Mouse (Mus musculus) heart, postnatal 36 days (tissue): ENCODE measurements around the gene Zbtb14. TPM values are rescaled to one million over a fixed set of nuclear protein-coding genes. Genes with fewer than 3 reads are reported as not detected.
A peak's percentile ranks its signal among the peaks of the same experiment; 100 is the strongest.

Source experiments
- DNase-seq, 2 experiments: peaks; one replicate each; pipeline ENCODE4 v3.0.0; 2021 to 2022
- intact Hi-C: fragments of 180-260 bp; cut with DNase I; formaldehyde crosslinking; loops from one replicate; pipeline ENCODE4 v1.15.1; 2025
- total RNA-seq, 2 experiments: library from RNA; stranded (reverse); gene quantifications; 2 replicates each; pipeline ENCODE4 v1.2.3; 2021

Zbtb14 gene
- total RNA-seq: 10 to 100 TPM; 11.8 to 11.9 TPM

DNA sequence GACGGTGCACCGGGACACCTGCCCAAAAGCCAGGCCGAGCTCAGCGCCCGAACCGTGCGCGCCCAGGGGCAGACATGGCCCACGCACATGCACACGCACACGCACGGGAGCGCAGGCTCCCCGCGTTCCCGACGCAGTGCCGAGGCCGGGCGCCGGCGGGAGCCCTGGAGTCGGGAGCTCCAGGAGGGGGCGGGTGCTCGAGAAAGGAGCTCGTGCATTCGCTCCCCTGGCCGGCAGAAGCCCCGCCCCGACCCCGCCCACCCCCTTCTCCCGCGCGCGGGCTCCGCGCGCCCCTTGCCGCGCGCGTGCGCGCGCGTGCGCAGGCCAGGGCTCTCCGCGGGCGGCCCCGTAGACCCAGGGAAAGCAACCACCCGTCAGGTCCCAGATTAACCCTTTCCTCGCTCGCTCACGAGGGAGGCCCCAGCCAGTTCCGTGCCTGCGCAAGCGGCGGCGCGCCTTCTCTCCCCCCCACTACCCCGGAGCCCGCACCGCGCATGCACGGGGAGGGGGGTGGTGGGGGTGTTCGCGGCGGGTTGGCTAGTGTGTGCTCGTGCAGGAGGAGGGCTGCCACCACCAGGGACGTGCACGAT, at the start of gene Zbtb14:
Gene Zbtb14, plus strand, starts transcription at position 540 of the 590 bp plus-strand sequence.
- peak; percentile 87 to 93 for DNase-seq
- intact Hi-C loops: loop anchor here (5.0 to 10.0 kb wide), 2 partner anchors 55 to 1622 kb away; partner anchors contain the start of genes Akain1, Myl12a and Myom1

DNA sequence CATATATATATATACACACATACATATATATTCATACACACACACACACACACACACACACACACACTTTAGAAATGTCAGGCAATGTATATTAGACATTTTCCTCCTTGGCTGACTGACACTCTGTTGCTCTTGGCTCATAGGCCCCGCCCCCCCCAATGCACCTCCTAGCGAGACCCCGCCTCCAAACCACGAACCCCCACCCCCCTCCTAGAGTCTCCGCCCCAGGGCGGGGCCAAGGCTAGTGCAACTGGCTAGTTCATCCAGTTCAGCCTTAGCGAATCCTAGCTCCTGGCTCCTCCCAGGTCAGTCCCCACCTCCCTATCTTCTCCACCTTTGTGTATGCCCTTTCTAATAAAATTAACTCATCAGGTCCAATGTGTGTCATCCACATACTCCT, 36.8 kb upstream of the Zbtb14 start:
- intact Hi-C loops: loop anchor here (10.0 kb wide), 2 partner anchors 191 to 461 kb away; no protein-coding TSS in a partner anchor
- no peak for DNase-seq

DNA sequence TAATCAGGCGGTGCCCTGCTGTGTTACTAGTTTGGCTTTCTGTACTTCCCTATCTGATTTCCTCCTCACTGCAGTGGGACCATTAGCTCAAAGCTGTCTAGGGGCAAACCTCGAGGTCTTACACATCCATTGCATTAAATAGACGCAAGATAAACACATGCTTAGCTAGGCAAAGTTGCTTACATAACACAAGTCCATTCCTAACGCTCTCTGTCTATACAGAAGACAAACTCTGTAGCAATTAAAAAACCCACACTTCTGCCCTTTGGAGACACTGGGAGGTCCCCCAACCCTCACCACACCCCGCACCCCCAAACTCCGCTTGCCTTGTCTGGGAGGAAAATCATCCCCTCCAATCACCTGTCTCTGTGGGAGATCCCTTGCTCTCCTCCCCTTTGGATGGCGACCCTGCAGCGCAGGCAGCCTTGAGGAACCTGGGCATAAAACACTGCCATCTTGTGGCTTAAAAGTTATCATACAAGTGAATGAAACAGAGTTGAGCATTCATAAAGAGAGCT, 33.8 kb upstream of the Zbtb14 start:
- DNase-seq: peak; percentile 3 to 12
- intact Hi-C loops: loop anchor here (10.0 kb wide), 2 partner anchors 194 to 464 kb away; no protein-coding TSS in a partner anchor

DNA sequence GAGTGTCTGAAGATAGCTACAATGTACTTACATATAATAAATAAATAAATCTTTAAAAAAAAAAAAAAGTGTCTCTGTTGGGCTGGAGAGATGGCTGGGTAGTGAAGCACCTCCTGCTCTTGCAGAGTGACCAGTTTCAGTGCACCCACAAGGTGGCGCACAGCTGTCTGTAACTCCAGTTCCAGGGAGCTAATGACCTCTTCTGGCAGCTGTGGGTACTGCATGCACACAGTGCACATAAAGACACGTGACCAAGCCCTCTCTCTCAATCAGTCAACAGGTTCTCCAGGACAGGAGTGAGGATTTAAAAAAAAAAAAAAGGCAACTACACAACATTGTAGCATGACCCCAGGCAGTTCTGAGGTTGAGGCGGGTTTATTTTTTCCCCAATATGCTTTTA, 17.8 kb upstream of the Zbtb14 start:
- intact Hi-C loops: no loop called here
- DNase-seq: peak in 1 of 2 experiments; percentile 8

DNA sequence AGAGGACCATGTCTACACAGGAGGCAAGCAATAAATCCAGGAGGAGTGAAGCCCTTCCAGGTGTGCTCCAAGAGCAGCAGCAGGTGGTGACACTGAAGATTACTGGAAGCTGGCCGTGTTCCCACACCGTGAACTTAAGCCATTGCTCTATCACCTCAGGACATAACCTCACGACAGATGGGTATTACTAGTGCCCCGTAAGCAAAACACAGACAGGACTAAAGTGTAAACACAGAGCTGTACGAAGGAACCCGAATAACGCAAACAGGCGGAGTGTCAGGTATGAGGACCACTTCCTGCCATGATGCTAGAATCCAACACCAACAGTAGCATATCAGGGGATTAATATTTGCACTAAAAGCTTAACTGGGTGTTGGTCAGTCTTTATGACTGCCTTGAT, 2.0 kb upstream of the Zbtb14 start:
- intact Hi-C loops: loop anchor here (5.0 to 10.0 kb wide), 2 partner anchors 56 to 1624 kb away; partner anchors contain the start of genes Akain1, Myl12a and Myom1
- DNase-seq: no peak

DNA sequence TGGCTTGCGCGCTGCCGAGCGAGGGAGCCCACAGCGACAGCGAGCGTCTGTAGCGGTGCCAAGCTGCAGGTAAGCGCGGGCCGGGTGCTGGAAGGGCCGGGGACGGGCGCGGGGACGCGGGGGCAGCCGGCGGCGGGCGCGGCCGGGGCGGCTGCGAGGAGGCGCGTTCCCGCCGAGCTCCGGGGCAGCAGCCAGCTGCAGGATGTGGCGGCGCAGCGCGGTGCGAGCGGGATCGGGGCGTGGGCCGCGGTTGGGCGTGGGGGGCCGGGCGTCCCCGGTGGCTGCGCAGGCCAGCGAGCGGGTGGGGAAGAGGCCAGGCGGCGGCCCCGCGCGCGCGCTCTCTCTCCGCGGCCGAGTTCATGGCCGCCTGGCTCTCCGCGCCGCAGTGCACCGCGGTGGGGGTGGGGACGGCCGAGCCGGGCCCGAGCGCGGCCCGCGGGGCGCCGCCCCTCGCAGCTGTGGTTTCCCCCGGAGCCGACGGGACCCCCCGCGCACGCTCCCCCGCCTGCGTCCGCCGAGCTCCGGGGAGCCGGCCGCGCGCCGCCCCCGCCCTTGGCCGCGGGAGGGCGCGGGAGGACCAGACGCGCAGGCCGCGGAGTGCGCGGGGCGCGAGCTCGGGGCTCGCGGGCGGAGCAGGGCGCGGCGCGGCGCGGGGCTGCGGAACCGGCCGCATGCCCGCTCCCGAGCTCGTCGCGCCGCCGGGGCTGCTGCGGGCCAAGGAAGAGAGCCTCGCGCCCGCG, 521 bp downstream of the Zbtb14 start:
- peak; percentile 77 to 89 for DNase-seq
- intact Hi-C loops: loop anchor here (5.0 to 10.0 kb wide), 2 partner anchors 54 to 1621 kb away; partner anchors contain the start of genes Akain1, Myl12a and Myom1

DNA sequence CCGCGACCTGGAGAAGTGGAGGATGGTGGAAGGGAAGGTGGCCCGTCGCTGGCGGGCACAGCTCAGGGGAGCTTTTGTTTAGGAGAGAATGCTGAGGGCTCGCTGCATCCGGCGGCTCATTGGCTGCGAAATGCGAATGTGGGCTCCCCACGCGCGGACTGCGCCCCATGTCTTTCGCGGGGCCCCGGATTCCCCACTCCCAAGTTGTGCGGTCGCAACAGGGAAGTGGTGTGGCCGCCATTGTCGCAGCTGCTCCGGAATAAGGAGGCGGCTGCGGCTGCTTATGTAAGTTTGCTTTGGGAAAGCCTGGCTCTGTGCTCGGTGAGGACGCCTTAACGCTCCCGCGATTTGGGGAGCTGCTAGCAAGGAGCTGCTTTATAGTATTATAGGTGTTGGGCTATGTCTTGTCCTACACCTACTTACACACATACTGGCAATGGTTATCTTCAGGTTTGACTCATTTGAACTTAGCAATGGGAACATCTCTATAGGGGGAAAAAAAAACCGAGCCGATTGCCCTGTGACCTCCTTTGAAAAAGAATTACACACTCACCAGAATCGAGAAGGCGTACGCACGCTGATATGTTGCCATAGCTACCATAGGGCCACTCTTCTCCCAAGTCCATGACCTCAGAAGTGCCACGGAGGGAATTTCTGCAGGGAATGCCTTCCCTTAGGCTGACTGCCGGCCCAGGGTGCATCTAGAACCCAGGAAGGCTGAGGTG, 1.3 kb downstream of the Zbtb14 start:
- intact Hi-C loops: loop anchor here (1.0 to 10.0 kb wide), 3 partner anchors 33 to 1621 kb away; partner anchors contain the start of genes Akain1, Myl12a and Myom1
- peak; percentile 72 to 78 for DNase-seq

DNA sequence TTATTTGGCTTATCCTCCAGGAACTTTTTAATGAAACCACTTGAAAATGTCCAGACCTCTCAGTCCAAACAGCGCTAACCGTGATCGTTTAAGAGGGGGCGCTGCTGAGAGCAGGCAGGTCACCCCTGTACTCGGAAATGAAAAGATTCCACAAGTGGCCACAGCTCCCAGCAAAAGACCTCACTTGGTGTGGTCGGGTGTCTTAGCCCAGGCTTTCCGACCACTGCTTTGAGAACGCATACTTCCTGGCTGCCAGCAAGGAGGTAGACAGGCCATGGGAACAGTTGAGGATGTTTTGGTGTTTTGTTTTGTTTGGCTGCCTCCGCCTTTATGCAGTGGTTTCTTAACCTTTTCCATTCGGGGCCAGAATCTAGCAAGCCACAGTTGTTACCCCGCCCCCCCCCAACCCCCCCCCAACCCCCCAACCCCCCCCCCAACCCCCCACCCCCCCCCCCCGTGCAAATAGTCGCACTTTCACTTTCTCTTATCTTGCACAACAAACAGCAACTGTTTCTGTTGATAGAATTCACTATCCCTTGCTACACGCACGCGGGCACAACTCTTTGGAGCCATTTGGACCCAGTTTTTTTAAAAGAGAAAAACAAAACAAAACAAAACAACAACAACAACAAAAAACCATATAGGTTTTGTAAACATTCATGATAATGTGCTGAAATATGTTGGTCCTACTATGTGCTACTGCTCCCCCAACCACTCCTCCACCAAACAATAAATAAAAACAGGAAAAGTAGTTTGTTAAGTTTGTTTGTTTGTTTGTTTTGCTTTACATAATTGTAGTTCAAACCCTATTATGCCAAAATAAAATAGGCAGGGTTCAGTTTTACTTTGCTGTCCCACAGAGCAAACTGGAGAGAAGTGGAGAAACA, 13.5 kb downstream of the Zbtb14 start:
- intact Hi-C loops: no loop called here

DNA sequence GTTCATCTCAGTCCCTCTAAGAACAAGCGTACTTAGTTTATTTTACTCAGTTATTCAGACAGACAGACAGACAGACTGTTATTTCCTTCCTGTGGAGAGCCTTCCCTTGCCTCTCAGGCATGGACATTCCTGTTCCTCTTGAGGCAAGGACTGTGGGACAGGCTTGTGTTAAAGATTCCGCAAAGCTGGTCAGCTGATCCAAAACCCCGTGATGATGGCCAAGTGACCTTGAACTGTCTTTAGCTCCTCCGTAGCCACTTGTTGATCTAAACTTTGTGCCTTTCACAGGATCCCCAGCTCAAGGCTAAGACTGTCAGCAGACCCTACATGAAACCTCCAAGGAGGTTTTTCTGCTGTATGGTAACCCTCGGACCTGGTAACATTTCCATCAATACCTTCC, 14.3 kb downstream of the Zbtb14 start:
- no peak for DNase-seq
- intact Hi-C loops: no loop called here

More for the DNA sequence above, 13.5 kb downstream of the Zbtb14 start:
- peak; percentile 54 to 57 for DNase-seq

DNA sequence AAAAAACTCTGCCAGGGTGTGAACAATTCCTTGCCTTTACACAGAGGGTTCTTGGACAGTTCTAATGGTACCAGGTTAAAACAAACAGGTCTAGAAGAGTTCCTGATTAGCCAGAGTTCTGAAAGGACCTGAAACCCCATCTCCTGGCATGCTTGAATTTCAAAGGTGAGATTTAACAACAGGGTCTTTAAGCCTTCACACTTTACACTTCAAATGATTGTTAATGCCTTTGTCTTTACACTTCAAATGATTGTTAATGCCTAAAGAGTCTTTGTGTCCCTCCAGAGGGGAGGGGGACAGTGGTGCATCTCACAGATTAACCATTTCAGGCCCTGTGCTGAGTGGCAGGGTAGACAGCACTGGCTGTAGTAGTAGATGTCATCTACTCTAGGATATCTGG, 15.2 kb downstream of the Zbtb14 start:
- no peak for DNase-seq
- intact Hi-C loops: no loop called here

DNA sequence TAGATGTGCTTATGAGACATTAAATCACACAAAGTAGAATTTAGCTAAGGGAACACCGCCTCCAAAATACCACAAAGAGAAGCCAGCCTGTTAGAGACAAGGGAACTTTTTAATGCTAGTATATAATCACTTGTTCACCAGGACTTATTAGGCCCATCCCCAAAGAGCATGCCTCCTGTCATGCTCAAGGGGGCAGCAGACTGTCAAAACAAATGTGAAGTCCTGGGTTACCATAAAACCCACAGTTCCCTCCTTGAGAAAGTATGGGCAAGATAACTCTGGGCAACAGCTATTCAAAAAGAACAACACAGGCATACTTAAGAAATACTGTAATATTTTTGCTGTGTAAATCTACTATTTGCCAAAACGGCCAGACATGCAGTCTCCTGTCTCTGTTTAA, 18.3 kb downstream of the Zbtb14 start:
- intact Hi-C loops: no loop called here
- DNase-seq: no peak

DNA sequence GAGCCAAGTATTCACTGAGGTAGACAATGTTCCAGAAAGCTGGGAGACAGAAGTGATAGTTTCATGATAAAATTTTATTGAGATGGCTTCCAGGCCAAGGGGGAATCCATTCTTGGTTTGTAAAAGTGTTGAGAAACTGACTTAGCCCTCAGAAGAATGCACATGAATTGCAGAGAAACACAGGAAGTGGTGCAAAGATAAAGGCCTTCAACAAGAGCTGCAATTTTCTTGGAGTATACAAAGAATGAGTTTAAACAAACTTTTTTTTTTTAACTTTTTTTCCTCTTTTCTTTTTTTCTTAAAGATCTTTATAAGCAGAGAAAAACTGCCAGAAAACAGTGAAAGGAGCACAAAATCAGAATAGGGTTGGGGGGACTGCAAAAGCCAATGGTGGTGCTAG, 33.3 kb downstream of the Zbtb14 start:
- DNase-seq: no peak
- intact Hi-C loops: no loop called here

DNA sequence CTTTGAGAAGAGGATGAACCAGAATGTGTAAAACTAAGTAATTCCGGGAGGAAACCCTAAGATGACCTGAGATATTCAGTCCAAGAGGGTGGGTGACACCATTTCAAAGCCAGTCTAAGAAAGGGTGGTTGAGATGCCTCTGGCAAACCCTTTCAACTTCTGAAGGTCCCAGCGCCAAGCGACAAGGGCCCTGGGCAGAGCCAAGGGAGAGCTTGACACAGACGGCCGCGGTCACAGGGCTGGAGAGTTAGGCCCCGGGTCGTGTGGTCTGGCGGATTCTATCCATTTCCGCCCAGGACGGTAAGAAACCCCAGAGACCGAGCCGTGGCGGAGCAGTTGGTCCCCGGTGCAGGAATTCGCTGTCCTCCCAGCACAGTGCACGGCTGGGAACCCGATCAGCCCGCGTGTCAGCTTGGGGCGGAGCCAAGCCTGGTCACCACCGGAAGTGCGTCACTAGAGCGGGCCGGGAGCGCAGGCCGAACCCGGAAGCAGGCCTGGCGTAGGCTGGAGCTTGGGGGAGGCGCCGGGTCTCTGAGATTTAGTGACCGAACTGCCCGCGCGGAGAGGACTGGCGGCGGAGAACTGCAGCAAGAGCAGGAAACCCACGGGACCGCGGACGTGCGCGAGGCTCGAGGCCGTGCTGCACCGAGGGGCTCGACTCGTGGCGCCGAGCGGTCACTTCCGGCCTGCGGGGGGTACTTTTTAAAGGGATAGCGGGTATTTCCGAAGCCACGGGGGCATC, 34.2 kb downstream of the Zbtb14 start:
- intact Hi-C loops: loop anchor here (1.0 kb wide), 1 partner anchor 33 kb away; no protein-coding TSS in a partner anchor
- DNase-seq: peak; percentile 97 to 99

DNA sequence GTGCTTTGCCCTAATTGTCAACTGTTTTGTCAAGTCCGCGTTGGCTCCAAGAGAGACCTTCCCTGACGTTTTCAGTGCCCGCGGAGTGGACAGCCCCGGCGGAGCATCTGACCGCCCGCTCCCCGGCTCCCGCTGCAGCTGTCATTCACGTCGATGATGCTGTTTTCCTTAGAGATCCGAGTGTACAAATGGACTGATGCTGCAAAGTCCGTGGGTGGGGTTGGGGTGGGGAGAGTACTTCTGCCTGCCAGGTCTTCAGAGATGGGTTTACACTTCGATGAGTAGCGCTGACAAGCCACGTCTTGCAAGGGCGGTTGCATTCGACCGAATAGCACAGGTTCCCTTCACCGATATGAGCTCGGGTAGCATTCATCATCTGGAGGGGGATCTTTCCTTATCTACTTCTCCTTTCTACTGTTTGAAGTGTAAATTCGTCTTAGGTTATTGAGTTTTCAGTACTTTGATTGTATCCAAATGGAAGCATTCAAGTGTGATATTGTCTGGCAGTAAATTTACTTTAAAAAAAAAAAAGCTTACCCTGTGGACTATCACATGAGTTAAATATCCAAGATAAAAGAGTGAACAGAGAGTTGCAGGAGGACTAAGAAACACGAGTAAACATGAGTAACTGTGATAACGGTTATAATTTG, 35.0 kb downstream of the Zbtb14 start:
- intact Hi-C loops: loop anchor here (1.0 kb wide), 1 partner anchor 34 kb away; no protein-coding TSS in a partner anchor
- peak in 1 of 2 experiments; percentile 10 for DNase-seq

DNA sequence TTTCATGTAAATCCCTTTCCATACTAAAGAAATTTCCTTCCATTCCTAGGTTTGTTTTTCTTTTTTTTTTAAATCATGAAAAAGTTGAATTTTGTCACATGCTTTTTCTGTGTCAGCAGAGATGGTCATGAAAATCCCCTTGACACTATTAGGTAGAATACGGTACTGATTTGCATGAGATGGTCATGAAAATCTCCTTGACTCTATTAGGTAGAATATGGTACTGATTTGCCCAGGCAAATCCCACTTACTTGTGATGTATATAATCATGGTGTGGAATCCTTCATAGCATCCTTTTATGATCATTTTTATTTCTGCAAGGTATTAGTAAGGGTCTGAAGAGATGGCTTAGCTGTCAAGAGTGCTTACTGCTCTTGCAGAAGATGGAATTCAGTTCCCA, 38.7 kb downstream of the Zbtb14 start:
- no peak for DNase-seq
- intact Hi-C loops: no loop called here

DNA sequence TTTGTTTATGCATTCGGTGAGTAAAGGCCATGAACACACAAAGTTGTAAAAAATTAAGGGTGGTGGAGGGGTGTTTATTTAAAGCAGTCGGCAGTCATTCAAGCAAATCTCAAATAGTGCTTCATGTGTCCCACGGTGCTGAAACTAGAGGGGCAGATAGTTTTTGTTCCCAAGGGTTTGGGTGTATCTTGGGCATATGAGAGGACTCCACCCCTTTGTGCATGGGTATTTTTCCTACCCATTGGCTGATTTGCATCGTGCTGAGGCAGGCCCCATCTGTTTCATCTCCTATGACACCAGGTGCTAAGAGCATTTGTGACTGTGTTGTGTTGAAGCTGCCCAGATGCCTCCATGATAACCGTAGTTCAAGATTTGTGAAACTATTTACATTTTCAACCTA, 55.0 kb downstream of the Zbtb14 start:
- no peak for DNase-seq
- intact Hi-C loops: loop anchor here (5.0 kb wide), 1 partner anchor 56 kb away; the partner anchor contains the start of gene Zbtb14

DNA sequence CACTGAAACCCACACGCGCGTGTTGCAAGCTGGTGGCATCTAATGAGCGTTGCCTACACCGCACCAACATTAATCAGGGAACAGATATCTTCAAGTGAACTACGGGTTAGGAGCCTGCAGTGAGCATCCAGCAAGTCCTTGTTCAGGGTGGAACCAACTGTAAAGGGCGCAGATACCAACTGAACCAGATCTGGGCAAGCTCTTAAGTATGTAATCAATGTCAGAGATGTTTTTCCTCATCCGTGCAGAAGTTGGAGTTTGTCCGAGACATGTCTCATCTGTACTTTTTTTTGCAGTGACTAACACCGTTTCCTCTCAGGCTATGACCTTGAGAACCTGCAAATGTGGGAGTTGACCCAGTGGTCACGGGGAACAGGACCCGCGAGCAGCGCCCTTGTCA, 55.6 kb downstream of the Zbtb14 start:
- no peak for DNase-seq
- intact Hi-C loops: loop anchor here (5.0 kb wide), 1 partner anchor 56 kb away; the partner anchor contains the start of gene Zbtb14

DNA sequence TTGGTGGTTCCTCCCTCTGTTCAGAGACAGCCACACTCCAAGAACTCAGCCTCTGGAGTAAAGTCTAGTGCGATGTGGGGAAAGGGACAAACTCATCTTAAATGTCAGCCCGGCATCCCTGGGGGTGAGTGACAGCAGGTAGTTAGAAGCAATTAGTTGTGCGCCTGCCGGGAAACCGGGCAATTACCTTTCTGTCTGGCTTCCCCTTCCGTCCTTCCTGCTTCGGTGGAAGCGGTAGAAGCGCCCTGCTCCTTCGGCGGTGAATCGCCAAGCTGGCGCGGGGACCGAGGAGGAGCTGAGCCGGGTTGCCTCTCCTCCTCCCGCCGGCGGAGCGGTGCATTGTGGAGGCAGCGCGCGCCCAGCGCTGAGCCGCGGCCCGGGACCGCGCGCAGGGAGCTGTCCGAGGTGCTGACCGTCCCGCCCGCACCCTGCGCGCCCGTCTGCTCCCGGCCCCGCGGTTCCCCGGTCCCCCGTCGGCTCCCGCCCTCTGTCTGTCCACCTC, 56.2 kb downstream of the Zbtb14 start, which contains the start of gene Akain1:
Gene Akain1, plus strand, starts transcription at position 337 of the 502 bp plus-strand sequence.
- intact Hi-C loops: loop anchor here (5.0 kb wide), 1 partner anchor 57 kb away; the partner anchor contains the start of gene Zbtb14
- DNase-seq: peak; percentile 73 to 79
